Mouse (Mus musculus): ENCODE measurements around the gene Braf. TPM values are rescaled to one million over a fixed set of nuclear protein-coding genes. Genes with fewer than 3 reads are reported as not detected.

The Braf gene
- polyA plus RNA-seq, 2 experiments from 2014 or later: 16.9 to 20.4 TPM

GRCm38 (mm10) chr6:39554888-39555647 is 170.2 kb downstream of the Braf start:
- no peak for ATAC-seq

Other genes starting within 250 kb of the Braf start
- gene Dennd2a, start 167.6 kb downstream of the Braf start, polyA plus RNA-seq (2017; shearing (Covaris generic)): under 1 TPM in 1 of 2 experiments, not detected in 1; 0.65 TPM
- gene Adck2, start 151.6 kb downstream of the Braf start, polyA plus RNA-seq (2017; shearing (Covaris generic)): 10 to 100 TPM; 27.8 to 29.7 TPM
- gene Gm42420, start 139.7 kb downstream of the Braf start, polyA plus RNA-seq (2017; shearing (Covaris generic)): not detected
- 10 to 100 TPM; 46.2 to 69.9 TPM for gene Ndufb2, start 132.9 kb downstream of the Braf start, polyA plus RNA-seq (2017; shearing (Covaris generic))
- gene Mrps33, start 85.5 kb upstream of the Braf start, polyA plus RNA-seq (2017; shearing (Covaris generic)): 100 to 1,000 TPM; 163 to 234 TPM
- under 1 TPM in 1 of 2 experiments, not detected in 1; 0.13 TPM for gene Tmem178b, start 147.8 kb upstream of the Braf start, polyA plus RNA-seq (2017; shearing (Covaris generic))

Measured in CD4-positive, CD25-positive, alpha-beta regulatory T cell, adult 4 months (primary cell).